Mouse (Mus musculus): ENCODE measurements around the gene Rbm7. TPM values are rescaled to one million over a fixed set of nuclear protein-coding genes. Genes with fewer than 3 reads are reported as not detected.
"Not testable (repeated sequence)": the region's sequence is repeated elsewhere in the genome, so short reads cannot be mapped to it uniquely, and the experiment has no call there.

Gene Rbm7
- polyA plus RNA-seq, 2 experiments, result 19.7 to 56.1 TPM

GRCm38 (mm10) chr9:48532730-48533129 is 37.6 kb upstream of the Rbm7 start:
- H3K4me3 ChIP-seq (ENCODE audit: insufficient read depth in 1 of 2, low read depth in 2 of 2, low read length in 2 of 2), result no peak overlapping the region
- ATAC-seq (ENCODE audit: insufficient read depth) (no peak), DNase-seq (ENCODE audit: low read depth in 3 of 3, low spot score in 3 of 3) (no peak)
- TF ChIP-seq EP300 (IDR thresholded peaks at IDR 0.05; ENCODE audit: low read depth) (no peak), CTCF (IDR thresholded peaks at IDR 0.05; ENCODE audit: low read depth) (no peak)
- 68% methylated on average over 2 of the region's 2 CpGs for WGBS (ENCODE audit: insufficient replicate concordance)
- H3K27me3 ChIP-seq (ENCODE audit: control insufficient read depth, insufficient read depth, low read length), result no peaks in the 10 kb centered on the region; the same call in 1 of the 2 replicates
- H3K4me1 ChIP-seq (replicated peaks; ENCODE audit: control insufficient read depth in 2 of 2, insufficient read depth in 2 of 2, low read length in 1 of 2), result peaks cover 0 to 7% of the 10 kb centered on the region in 2 experiments; a peak in 1 of 4 replicates
- no peak overlapping the region for H3K4me2 ChIP-seq (ENCODE audit: low read depth)
- no peak overlapping the region for H3K27ac ChIP-seq
- no peaks in the 10 kb centered on the region for H3K36me3 ChIP-seq (replicated peaks; ENCODE audit: control insufficient read depth, insufficient read depth, low read depth)
- no peaks in the 10 kb centered on the region for H3K9me3 ChIP-seq (ENCODE audit: control insufficient read depth, low read length)
- H3K9ac ChIP-seq (replicated peaks), result no peak overlapping the region

GRCm38 (mm10) chr9:48532203-48532602 is 37.1 kb upstream of the Rbm7 start:
- Histone ChIP-seq H3K4me3 (ENCODE audit: insufficient read depth in 1 of 2, low read depth in 2 of 2, low read length in 2 of 2) (no peak overlapping the region), H3K27ac (no peak overlapping the region), H3K4me1 (replicated peaks; ENCODE audit: control insufficient read depth in 2 of 2, insufficient read depth in 2 of 2, low read length in 1 of 2) (peaks cover 0 to 7% of the 10 kb centered on the region in 2 experiments; a peak in 1 of 4 replicates), H3K36me3 (replicated peaks; ENCODE audit: control insufficient read depth, insufficient read depth, low read depth) (no peaks in the 10 kb centered on the region), H3K4me2 (ENCODE audit: low read depth) (no peak overlapping the region), H3K9ac (replicated peaks) (no peak overlapping the region), H3K9me3 (ENCODE audit: control insufficient read depth, low read length) (no peaks in the 10 kb centered on the region), H3K27me3 (ENCODE audit: control insufficient read depth, insufficient read depth, low read length) (no peaks in the 10 kb centered on the region; the same call in 1 of the 2 replicates)
- ATAC-seq (ENCODE audit: insufficient read depth) (no peak), DNase-seq (ENCODE audit: low read depth in 3 of 3, low spot score in 3 of 3) (no peak)
- TF ChIP-seq CTCF (IDR thresholded peaks at IDR 0.05; ENCODE audit: low read depth) (no peak), EP300 (IDR thresholded peaks at IDR 0.05; ENCODE audit: low read depth) (no peak)
- 22% methylated on average over 3 of the region's 3 CpGs for WGBS (ENCODE audit: insufficient replicate concordance)

GRCm38 (mm10) chr9:48531294-48531693 is 36.2 kb upstream of the Rbm7 start:
- H3K4me1 ChIP-seq (replicated peaks; ENCODE audit: control insufficient read depth in 2 of 2, insufficient read depth in 2 of 2, low read length in 1 of 2), result peaks cover 0 to 7% of the 10 kb centered on the region in 2 experiments; a peak in 1 of 4 replicates
- no peak overlapping the region for H3K4me2 ChIP-seq (ENCODE audit: low read depth)
- ATAC-seq (ENCODE audit: insufficient read depth) (no peak), DNase-seq (ENCODE audit: low read depth in 3 of 3, low spot score in 3 of 3) (no peak)
- H3K27me3 ChIP-seq (ENCODE audit: control insufficient read depth, insufficient read depth, low read length), result no peaks in the 10 kb centered on the region
- TF ChIP-seq CTCF (IDR thresholded peaks at IDR 0.05; ENCODE audit: low read depth), result no peak
- TF ChIP-seq EP300 (IDR thresholded peaks at IDR 0.05; ENCODE audit: low read depth), result no peak
- no peak overlapping the region for H3K9ac ChIP-seq (replicated peaks)
- no peaks in the 10 kb centered on the region for H3K9me3 ChIP-seq (ENCODE audit: control insufficient read depth, low read length)
- H3K4me3 ChIP-seq (ENCODE audit: insufficient read depth in 1 of 2, low read depth in 2 of 2, low read length in 2 of 2), result no peak overlapping the region
- no peak overlapping the region for H3K27ac ChIP-seq
- 66% methylated on average over 4 of the region's 4 CpGs for WGBS (ENCODE audit: insufficient replicate concordance)
- no peaks in the 10 kb centered on the region for H3K36me3 ChIP-seq (replicated peaks; ENCODE audit: control insufficient read depth, insufficient read depth, low read depth)

GRCm38 (mm10) chr9:48526520-48526919 is 31.4 kb upstream of the Rbm7 start:
- ATAC-seq (ENCODE audit: insufficient read depth) (no peak), DNase-seq (ENCODE audit: low read depth in 3 of 3, low spot score in 3 of 3) (no peak)
- H3K36me3 ChIP-seq (replicated peaks; ENCODE audit: control insufficient read depth, insufficient read depth, low read depth), result no peaks in the 10 kb centered on the region
- no peaks in the 10 kb centered on the region for H3K9me3 ChIP-seq (ENCODE audit: control insufficient read depth, low read length)
- no peak overlapping the region for H3K4me3 ChIP-seq (ENCODE audit: insufficient read depth in 1 of 2, low read depth in 2 of 2, low read length in 2 of 2)
- no peaks in the 10 kb centered on the region for H3K4me1 ChIP-seq (replicated peaks; ENCODE audit: control insufficient read depth in 2 of 2, insufficient read depth in 2 of 2, low read length in 1 of 2)
- no peak overlapping the region for H3K4me2 ChIP-seq (ENCODE audit: low read depth)
- H3K27ac ChIP-seq, result no peak overlapping the region
- H3K27me3 ChIP-seq (ENCODE audit: control insufficient read depth, insufficient read depth, low read length), result no peaks in the 10 kb centered on the region
- 66% methylated on average over 4 of the region's 4 CpGs for WGBS (ENCODE audit: insufficient replicate concordance)
- no peak overlapping the region for H3K9ac ChIP-seq (replicated peaks)
- TF ChIP-seq EP300 (IDR thresholded peaks at IDR 0.05; ENCODE audit: low read depth) (no peak), CTCF (IDR thresholded peaks at IDR 0.05; ENCODE audit: low read depth) (no peak)

GRCm38 (mm10) chr9:48525566-48525965 is 30.5 kb upstream of the Rbm7 start:
- Histone ChIP-seq H3K4me1 (replicated peaks; ENCODE audit: control insufficient read depth in 2 of 2, insufficient read depth in 2 of 2, low read length in 1 of 2) (no peaks in the 10 kb centered on the region), H3K4me2 (ENCODE audit: low read depth) (no peak overlapping the region), H3K27ac (no peak overlapping the region), H3K4me3 (ENCODE audit: insufficient read depth in 1 of 2, low read depth in 2 of 2, low read length in 2 of 2) (no peak overlapping the region), H3K9me3 (ENCODE audit: control insufficient read depth, low read length) (no peaks in the 10 kb centered on the region), H3K27me3 (ENCODE audit: control insufficient read depth, insufficient read depth, low read length) (no peaks in the 10 kb centered on the region), H3K9ac (replicated peaks) (no peak overlapping the region), H3K36me3 (replicated peaks; ENCODE audit: control insufficient read depth, insufficient read depth, low read depth) (no peaks in the 10 kb centered on the region)
- DNase-seq (ENCODE audit: low read depth in 3 of 3, low spot score in 3 of 3) (no peak), ATAC-seq (ENCODE audit: insufficient read depth) (no peak)
- 3% methylated on average over 1 of the region's 1 CpGs for WGBS (ENCODE audit: insufficient replicate concordance)
- TF ChIP-seq CTCF (IDR thresholded peaks at IDR 0.05; ENCODE audit: low read depth), result no peak
- TF ChIP-seq EP300 (IDR thresholded peaks at IDR 0.05; ENCODE audit: low read depth), result no peak

GRCm38 (mm10) chr9:48520405-48520804 is 25.3 kb upstream of the Rbm7 start:
- not testable (repeated sequence) for H3K9me3 ChIP-seq (ENCODE audit: control insufficient read depth, low read length); ATAC-seq (ENCODE audit: insufficient read depth); H3K36me3 ChIP-seq (replicated peaks; ENCODE audit: control insufficient read depth, insufficient read depth, low read depth); H3K4me1 ChIP-seq (replicated peaks; ENCODE audit: control insufficient read depth in 2 of 2, insufficient read depth in 2 of 2, low read length in 1 of 2); H3K27ac ChIP-seq; H3K27me3 ChIP-seq (ENCODE audit: control insufficient read depth, insufficient read depth, low read length); H3K9ac ChIP-seq (replicated peaks); H3K4me2 ChIP-seq (ENCODE audit: low read depth); DNase-seq (ENCODE audit: low read depth in 3 of 3, low spot score in 3 of 3); H3K4me3 ChIP-seq (ENCODE audit: insufficient read depth in 1 of 2, low read depth in 2 of 2, low read length in 2 of 2)
- WGBS (ENCODE audit: insufficient replicate concordance), result no CpG with 5 or more reads among the region's 7 CpGs

Data from liver, embryonic 14.5 days (tissue).